Mouse (Mus musculus): ENCODE measurements around the gene Pex16.

Pex16 gene

GRCm38 (mm10) chr2:92422388-92423135 is 48.1 kb downstream of the Pex16 start:
- no peak for DNase-seq (ENCODE audit: low spot score in 2 of 2)

GRCm38 (mm10) chr2:92423156-92423555 is 48.7 kb downstream of the Pex16 start:
- DNase-seq (ENCODE audit: low spot score in 2 of 2), result no peak

GRCm38 (mm10) chr2:92423702-92424461 is 49.4 kb downstream of the Pex16 start:
- peak; percentile 83 to 88 for DNase-seq (ENCODE audit: low spot score in 2 of 2)

GRCm38 (mm10) chr2:92424462-92425308 is 50.2 kb downstream of the Pex16 start:
- peak in 1 of 2 experiments; percentile 72 for DNase-seq (ENCODE audit: low spot score in 2 of 2)

GRCm38 (mm10) chr2:92425366-92425765 is 50.9 kb downstream of the Pex16 start:
- DNase-seq (ENCODE audit: low spot score in 2 of 2), result no peak

- no peak for DNase-seq (ENCODE audit: low spot score in 2 of 2)
Observed at GRCm38 (mm10) chr2:92426426-92426825, 52.0 kb downstream of the Pex16 start.

GRCm38 (mm10) chr2:92427882-92428281 is 53.4 kb downstream of the Pex16 start:
- DNase-seq (ENCODE audit: low spot score in 2 of 2), result peak; percentile 80 to 87

GRCm38 (mm10) chr2:92430089-92430488 is 55.6 kb downstream of the Pex16 start:
- DNase-seq (ENCODE audit: low spot score in 2 of 2), result no peak
